Mouse (Mus musculus): Measurements from ENCODE around the gene Flt1. TPM values are rescaled to one million over a fixed set of nuclear protein-coding genes. Genes with fewer than 3 reads are reported as not detected.

Flt1 gene
- total RNA-seq, 1 experiment = 5.1 TPM

DNA sequence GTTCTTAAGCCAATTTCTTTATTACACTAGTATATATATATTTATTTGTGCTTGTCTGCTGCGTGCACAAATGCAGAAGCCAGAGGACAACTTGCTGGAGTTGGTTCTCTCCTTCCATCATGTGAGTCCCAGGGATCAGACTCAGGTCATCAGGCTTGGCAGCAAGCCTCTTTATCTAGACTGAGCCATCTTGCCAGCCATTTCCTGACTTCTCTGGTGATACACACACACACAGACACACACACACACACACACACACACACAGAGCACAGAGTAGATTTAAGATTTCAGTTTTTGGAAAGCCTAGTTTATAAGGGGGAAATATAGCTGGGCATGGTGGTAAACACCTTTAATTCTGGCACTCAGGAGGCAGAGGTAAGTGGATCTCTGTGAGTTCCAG lies 140.7 kb downstream of the Flt1 start:
- Histone ChIP-seq H3K4me1 (ENCODE audit: control insufficient read depth in 2 of 2, insufficient read depth in 2 of 2, low read length in 2 of 2, poor library complexity in 1 of 2) (peaks cover 0 to 6% of the 10 kb centered on the region in 2 experiments; a peak in 2 of 4 replicates), H3K9me3 (ENCODE audit: control insufficient read depth, insufficient read depth, low read depth, low read length) (no peaks in the 10 kb centered on the region), H3K9ac (ENCODE audit: insufficient read depth, low read depth, low read length, poor library complexity, severe bottlenecking) (no peak overlapping the region), H3K36me3 (ENCODE audit: control insufficient read depth, insufficient read depth, low read length, poor library complexity, severe bottlenecking) (no peaks in the 10 kb centered on the region), H3K27ac (ENCODE audit: insufficient read depth, low read depth, low read length, poor library complexity, severe bottlenecking) (no peak overlapping the region), H3K4me3 (ENCODE audit: insufficient read depth in 1 of 2, low read depth in 1 of 2, low read length in 2 of 2, poor library complexity in 1 of 2, severe bottlenecking in 1 of 2) (no peak overlapping the region)
- DNase-seq (ENCODE audit: low read depth, low spot score) = no peak
- in situ Hi-C loops (cut with MboI; ENCODE audit: low sequenced_read_pairs in 2 of 2, unreplicated experiment in 2 of 2) = no loop called here
- TF ChIP-seq ZC3H11A (IDR thresholded peaks at IDR 0.05; ENCODE audit: borderline replicate concordance, low read depth, low read length) = no peak
- no peak for TF ChIP-seq MAFK (IDR thresholded peaks at IDR 0.05; ENCODE audit: insufficient read depth, low read depth, low read length)
- TF ChIP-seq CHD2 (IDR thresholded peaks at IDR 0.05; ENCODE audit: low read depth, low read length) = no peak
- no peak for TF ChIP-seq ZNF384 (IDR thresholded peaks at IDR 0.05; ENCODE audit: low read depth, low read length)
- TF ChIP-seq HCFC1 (IDR thresholded peaks at IDR 0.05; ENCODE audit: borderline replicate concordance, insufficient read depth, low read length) = no peak

DNA sequence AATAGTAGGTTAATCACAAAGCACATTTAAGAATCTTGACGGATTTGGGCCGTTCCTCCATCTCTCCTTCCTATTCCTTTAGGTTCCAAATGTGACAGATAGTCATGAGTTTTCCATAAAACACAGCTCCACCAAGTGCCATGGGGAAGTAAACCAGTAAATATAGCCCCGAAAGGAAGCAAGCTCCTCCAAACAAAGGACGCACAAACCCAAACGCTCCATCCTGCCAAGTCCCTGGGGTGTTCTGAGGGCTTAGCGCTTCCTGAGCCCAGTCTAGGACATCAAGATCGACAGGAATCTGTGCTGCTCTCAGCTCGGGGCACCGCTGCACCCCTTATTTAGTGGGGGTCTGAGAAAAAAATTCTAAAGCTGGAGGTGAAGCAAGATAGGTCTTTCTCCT lies 141.2 kb downstream of the Flt1 start:
- Histone ChIP-seq H3K36me3 (ENCODE audit: control insufficient read depth, insufficient read depth, low read length, poor library complexity, severe bottlenecking) (no peaks in the 10 kb centered on the region), H3K9ac (ENCODE audit: insufficient read depth, low read depth, low read length, poor library complexity, severe bottlenecking) (no peak overlapping the region), H3K4me3 (ENCODE audit: insufficient read depth in 1 of 2, low read depth in 1 of 2, low read length in 2 of 2, poor library complexity in 1 of 2, severe bottlenecking in 1 of 2) (no peak overlapping the region), H3K9me3 (ENCODE audit: control insufficient read depth, insufficient read depth, low read depth, low read length) (no peaks in the 10 kb centered on the region), H3K4me1 (ENCODE audit: control insufficient read depth in 2 of 2, insufficient read depth in 2 of 2, low read length in 2 of 2, poor library complexity in 1 of 2) (peaks cover 0 to 2% of the 10 kb centered on the region in 2 experiments; a peak in 2 of 4 replicates), H3K27ac (ENCODE audit: insufficient read depth, low read depth, low read length, poor library complexity, severe bottlenecking) (no peak overlapping the region)
- in situ Hi-C loops (cut with MboI; ENCODE audit: low sequenced_read_pairs in 2 of 2, unreplicated experiment in 2 of 2) = no loop called here
- TF ChIP-seq MAFK (IDR thresholded peaks at IDR 0.05; ENCODE audit: insufficient read depth, low read depth, low read length) (no peak), HCFC1 (IDR thresholded peaks at IDR 0.05; ENCODE audit: borderline replicate concordance, insufficient read depth, low read length) (no peak), ZC3H11A (IDR thresholded peaks at IDR 0.05; ENCODE audit: borderline replicate concordance, low read depth, low read length) (no peak), ZNF384 (IDR thresholded peaks at IDR 0.05; ENCODE audit: low read depth, low read length) (no peak)
- no peak for DNase-seq (ENCODE audit: low read depth, low spot score)

DNA sequence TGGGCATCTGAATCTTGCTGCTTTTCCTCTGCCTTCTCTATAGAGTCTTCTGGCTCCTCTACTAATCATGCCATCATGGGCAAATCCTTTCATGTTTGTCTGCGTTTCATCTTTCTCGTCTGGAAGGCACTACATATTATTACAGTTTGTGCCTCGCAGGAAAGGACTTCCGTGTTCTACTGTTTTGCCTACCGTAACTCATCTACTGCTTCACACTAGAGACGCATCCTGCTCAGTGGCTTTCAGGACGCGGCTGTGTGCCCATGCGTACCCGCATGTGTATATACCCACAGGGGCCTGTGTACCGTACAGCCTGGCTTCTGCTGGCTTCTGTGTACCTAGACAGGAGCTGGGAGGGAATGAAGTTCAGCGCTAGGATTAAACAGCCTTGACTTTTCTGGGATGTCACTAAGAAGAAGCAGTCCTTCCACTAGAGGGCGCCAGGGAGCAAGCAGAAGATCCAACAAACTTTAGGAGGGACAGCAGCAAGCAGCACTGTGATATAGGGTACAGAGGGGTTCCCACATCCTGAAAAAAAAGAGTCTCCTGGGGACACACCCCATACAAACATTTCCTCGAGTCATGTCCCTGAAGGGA lies 142.0 kb downstream of the Flt1 start:
- peaks cover 0 to 2% of the 10 kb centered on the region in 2 experiments; a peak in 1 of 4 replicates for H3K4me1 ChIP-seq (ENCODE audit: control insufficient read depth in 2 of 2, insufficient read depth in 2 of 2, low read length in 2 of 2, poor library complexity in 1 of 2)
- DNase-seq (ENCODE audit: low read depth, low spot score) = peak; percentile 67
- no peak overlapping the region for H3K27ac ChIP-seq (ENCODE audit: insufficient read depth, low read depth, low read length, poor library complexity, severe bottlenecking)
- H3K4me3 ChIP-seq (ENCODE audit: insufficient read depth in 1 of 2, low read depth in 1 of 2, low read length in 2 of 2, poor library complexity in 1 of 2, severe bottlenecking in 1 of 2) = no peak overlapping the region
- H3K36me3 ChIP-seq (ENCODE audit: control insufficient read depth, insufficient read depth, low read length, poor library complexity, severe bottlenecking) = no peaks in the 10 kb centered on the region
- H3K9ac ChIP-seq (ENCODE audit: insufficient read depth, low read depth, low read length, poor library complexity, severe bottlenecking) = no peak overlapping the region
- no peaks in the 10 kb centered on the region for H3K9me3 ChIP-seq (ENCODE audit: control insufficient read depth, insufficient read depth, low read depth, low read length)
- in situ Hi-C loops (cut with MboI; ENCODE audit: low sequenced_read_pairs in 2 of 2, unreplicated experiment in 2 of 2) = no loop called here
- no peak for TF ChIP-seq ZNF384 (IDR thresholded peaks at IDR 0.05; ENCODE audit: low read depth, low read length)
- peak; percentile 39; the same call in 1 of the 2 replicates for TF ChIP-seq ZC3H11A (IDR thresholded peaks at IDR 0.05; ENCODE audit: borderline replicate concordance, low read depth, low read length)

DNA sequence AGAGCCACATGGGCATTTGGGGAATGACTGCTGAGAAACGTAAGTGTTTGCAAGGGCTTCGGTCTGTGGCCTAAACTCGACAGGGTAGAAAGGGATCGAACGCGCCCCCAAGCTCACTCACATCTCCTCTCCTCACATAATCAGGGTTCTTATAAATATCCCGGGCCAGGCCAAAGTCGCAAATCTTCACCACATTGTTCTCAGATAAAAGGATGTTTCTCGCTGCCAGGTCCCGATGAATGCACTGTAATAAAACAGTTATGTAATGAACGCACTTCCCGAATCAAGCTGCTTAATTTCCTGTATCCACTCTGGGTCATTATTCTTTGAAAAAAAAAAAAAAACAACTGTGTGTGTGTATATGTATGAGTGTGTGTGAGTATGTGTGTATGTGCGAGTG lies 145.6 kb downstream of the Flt1 start:
- TF ChIP-seq CHD2 (IDR thresholded peaks at IDR 0.05; ENCODE audit: low read depth, low read length) = no peak
- no peak for TF ChIP-seq HCFC1 (IDR thresholded peaks at IDR 0.05; ENCODE audit: borderline replicate concordance, insufficient read depth, low read length)
- TF ChIP-seq MAFK (IDR thresholded peaks at IDR 0.05; ENCODE audit: insufficient read depth, low read depth, low read length) = no peak
- TF ChIP-seq ZNF384 (IDR thresholded peaks at IDR 0.05; ENCODE audit: low read depth, low read length) = no peak
- TF ChIP-seq ZC3H11A (IDR thresholded peaks at IDR 0.05; ENCODE audit: borderline replicate concordance, low read depth, low read length) = no peak
- H3K4me1 ChIP-seq (ENCODE audit: control insufficient read depth in 2 of 2, insufficient read depth in 2 of 2, low read length in 2 of 2, poor library complexity in 1 of 2) = peaks cover 0 to 6% of the 10 kb centered on the region in 2 experiments; a peak in 1 of 4 replicates
- H3K4me3 ChIP-seq (ENCODE audit: insufficient read depth in 1 of 2, low read depth in 1 of 2, low read length in 2 of 2, poor library complexity in 1 of 2, severe bottlenecking in 1 of 2) = no peak overlapping the region
- no peaks in the 10 kb centered on the region for H3K36me3 ChIP-seq (ENCODE audit: control insufficient read depth, insufficient read depth, low read length, poor library complexity, severe bottlenecking)
- in situ Hi-C loops (cut with MboI; ENCODE audit: low sequenced_read_pairs in 2 of 2, unreplicated experiment in 2 of 2) = no loop called here
- DNase-seq (ENCODE audit: low read depth, low spot score) = no peak
- no peak overlapping the region for H3K27ac ChIP-seq (ENCODE audit: insufficient read depth, low read depth, low read length, poor library complexity, severe bottlenecking)
- H3K9me3 ChIP-seq (ENCODE audit: control insufficient read depth, insufficient read depth, low read depth, low read length) = no peaks in the 10 kb centered on the region
- no peak overlapping the region for H3K9ac ChIP-seq (ENCODE audit: insufficient read depth, low read depth, low read length, poor library complexity, severe bottlenecking)

DNA sequence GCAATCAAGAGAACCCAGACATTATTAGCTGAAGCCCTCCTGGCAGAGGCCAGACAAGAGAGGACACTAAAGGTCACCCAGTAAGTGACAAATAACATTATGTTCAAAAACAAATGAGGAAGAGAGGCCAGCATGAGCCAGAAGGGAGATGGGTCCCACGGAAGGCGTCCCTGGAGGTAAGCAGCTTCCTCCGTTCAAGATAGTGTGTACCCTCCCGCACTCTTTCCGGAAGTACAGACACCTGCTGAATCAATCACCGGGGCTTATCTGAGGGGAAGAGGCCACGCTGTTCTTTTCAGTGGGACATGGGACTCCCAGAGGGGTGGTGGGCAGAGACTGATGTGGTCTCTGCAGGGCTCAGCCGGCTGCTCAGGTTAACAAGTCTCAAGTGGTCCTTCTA lies 146.1 kb downstream of the Flt1 start:
- Histone ChIP-seq H3K4me1 (ENCODE audit: control insufficient read depth in 2 of 2, insufficient read depth in 2 of 2, low read length in 2 of 2, poor library complexity in 1 of 2) (peaks cover 0 to 6% of the 10 kb centered on the region in 2 experiments; a peak in 1 of 4 replicates), H3K9me3 (ENCODE audit: control insufficient read depth, insufficient read depth, low read depth, low read length) (no peaks in the 10 kb centered on the region), H3K36me3 (ENCODE audit: control insufficient read depth, insufficient read depth, low read length, poor library complexity, severe bottlenecking) (no peaks in the 10 kb centered on the region), H3K4me3 (ENCODE audit: insufficient read depth in 1 of 2, low read depth in 1 of 2, low read length in 2 of 2, poor library complexity in 1 of 2, severe bottlenecking in 1 of 2) (no peak overlapping the region), H3K27ac (ENCODE audit: insufficient read depth, low read depth, low read length, poor library complexity, severe bottlenecking) (no peak overlapping the region), H3K9ac (ENCODE audit: insufficient read depth, low read depth, low read length, poor library complexity, severe bottlenecking) (no peak overlapping the region)
- TF ChIP-seq ZC3H11A (IDR thresholded peaks at IDR 0.05; ENCODE audit: borderline replicate concordance, low read depth, low read length) (no peak), ZNF384 (IDR thresholded peaks at IDR 0.05; ENCODE audit: low read depth, low read length) (no peak)
- in situ Hi-C loops (cut with MboI; ENCODE audit: low sequenced_read_pairs in 2 of 2, unreplicated experiment in 2 of 2) = no loop called here
- no peak for DNase-seq (ENCODE audit: low read depth, low spot score)
